Mouse (Mus musculus) G1E (cell line): ENCODE results near the gene Slc35b1.

ENCODE experiments used
- CTCF ChIP-seq: IDR thresholded peaks from 2 replicates; pipeline ENCODE4 v1.5.1; 2012; ENCODE audit warnings: low read depth, low read length, inconsistent platforms, mixed read lengths
- GATA1 ChIP-seq: IDR thresholded peaks from 2 replicates; pipeline ENCODE4 v1.6.1; 2012; ENCODE audit warnings: borderline replicate concordance, low read length, inconsistent platforms, mixed read lengths
- POLR2AphosphoS5 ChIP-seq: IDR thresholded peaks from 2 replicates; pipeline ENCODE4 v1.6.1; 2012; ENCODE audit warnings: low read depth, low read length, inconsistent platforms; ENCODE audit not compliant: insufficient replicate concordance
- TAL1 ChIP-seq: conservative IDR thresholded peaks from 2 replicates; pipeline ENCODE4 v1.6.1; 2012; ENCODE audit warnings: low read depth, low read length, inconsistent platforms, mixed read lengths

GRCm38 (mm10) chr11:95354228-95354944 lies 30.1 kb upstream of the Slc35b1 start:
- TF ChIP-seq CTCF (no peak), POLR2AphosphoS5 (no peak), TAL1 (no peak), GATA1 (no peak)
